Mouse (Mus musculus) intestine, postnatal 0 days (tissue): Measurements from ENCODE around the gene Aif1l. TPM values are rescaled to one million over a fixed set of nuclear protein-coding genes. Genes with fewer than 3 reads are reported as not detected.

Experiments used
- ATAC-seq: fragments of 200-750 bp; cut with Nextera tagmentation; 2 replicates; pipeline ENCODE4 v1.8.0; 2017; ENCODE audit warnings: mild to moderate bottlenecking, moderate TSS enrichment, moderate library complexity
- H3K27ac ChIP-seq: fragments of 300-500 bp; sonication (generic); 2 replicates; pipeline ENCODE4 v1.5.1; 2014; ENCODE audit warnings: mild to moderate bottlenecking, low read depth, low read length, moderate library complexity
- H3K27me3 ChIP-seq: fragments of 300-500 bp; sonication (generic); replicated peaks from 2 replicates; pipeline ENCODE4 v1.6.1; 2014; ENCODE audit warnings: low read length, mixed read lengths; ENCODE audit not compliant: control insufficient read depth, insufficient read depth
- H3K36me3 ChIP-seq: fragments of 300-500 bp; sonication (generic); 2 replicates; pipeline ENCODE4 v1.6.1; 2014; ENCODE audit warnings: mild to moderate bottlenecking, moderate library complexity; ENCODE audit not compliant: control insufficient read depth, insufficient read depth
- H3K4me1 ChIP-seq: fragments of 300-500 bp; sonication (generic); replicated peaks from 2 replicates; pipeline ENCODE4 v1.6.1; 2014; ENCODE audit warnings: antibody characterized with exemption, low read length, mixed read lengths; ENCODE audit not compliant: control insufficient read depth, insufficient read depth
- H3K4me2 ChIP-seq: fragments of 300-500 bp; sonication (generic); replicated peaks from 2 replicates; pipeline ENCODE4 v1.6.1; 2014; ENCODE audit warnings: low read depth, mild to moderate bottlenecking, moderate library complexity
- H3K4me3 ChIP-seq: fragments of 300-500 bp; sonication (generic); 2 replicates; pipeline ENCODE4 v1.5.1; 2014; ENCODE audit warnings: low read depth, low read length
- H3K9ac ChIP-seq: fragments of 300-500 bp; sonication (generic); 2 replicates; pipeline ENCODE4 v1.6.1; 2014; ENCODE audit warnings: mild to moderate bottlenecking, low read depth, low read length
- H3K9me3 ChIP-seq: fragments of 300-500 bp; sonication (generic); 2 replicates; pipeline ENCODE4 v1.6.1; 2016; ENCODE audit warnings: mixed run types; ENCODE audit not compliant: control insufficient read depth
- CTCF ChIP-seq: sonication (generic); IDR thresholded peaks from 2 replicates; pipeline ENCODE4 v1.5.1; 2016; ENCODE audit warnings: low read depth, mild to moderate bottlenecking, control low read depth, antibody characterized with exemption, moderate library complexity
- WGBS: fragments of 180-500 bp; shearing (Covaris S2); extraction: QIAGEN DNeasy Blood & Tissue Kit; methylation state at CpG from one replicate; pipeline ENCODE4 v1.1.7; 2014; 5-methylcytosine and 5-hydroxymethylcytosine counted together
- polyA plus RNA-seq: library from polyadenylated mRNA; unstranded; fragments of >200 nt; fragmentation: Nextera tagmentation; extraction: Ambion mirVana; gene quantifications from 2 replicates; pipeline ENCODE4 v1.2.1, GENCODE M21; 2015

The Aif1l gene
- polyA plus RNA-seq, 1 experiment from 2014 or later: 8.1 TPM

GRCm38 (mm10) chr2:31948392-31948791, 1.5 kb upstream of the Aif1l start:
- Histone ChIP-seq H3K9ac (no peak overlapping the region), H3K4me1 (no peaks in the 10 kb centered on the region), H3K36me3 (no peaks in the 10 kb centered on the region), H3K4me2 (no peak overlapping the region), H3K27ac (no peak overlapping the region), H3K9me3 (no peaks in the 10 kb centered on the region), H3K27me3 (peaks cover 15% of the 10 kb centered on the region; the same call in 1 of the 2 replicates), H3K4me3 (no peak overlapping the region)
- peak; percentile 49 for TF ChIP-seq CTCF
- 53% methylated on average over 6 of the region's 6 CpGs for WGBS
- ATAC-seq: peak; percentile 48

- Histone ChIP-seq H3K9me3 (no peaks in the 10 kb centered on the region), H3K27ac (no peak overlapping the region), H3K27me3 (peaks cover 15% of the 10 kb centered on the region; the same call in 1 of the 2 replicates), H3K4me3 (no peak overlapping the region), H3K9ac (no peak overlapping the region), H3K4me2 (no peak overlapping the region), H3K36me3 (no peaks in the 10 kb centered on the region), H3K4me1 (no peaks in the 10 kb centered on the region)
- no peak for ATAC-seq
- WGBS: 46% methylated on average over 6 of the region's 6 CpGs
- TF ChIP-seq CTCF: no peak
Measured at GRCm38 (mm10) chr2:31948801-31949200, 1.1 kb upstream of the Aif1l start.

- Histone ChIP-seq H3K9me3 (no peaks in the 10 kb centered on the region), H3K36me3 (no peaks in the 10 kb centered on the region), H3K4me3 (peak overlapping the region; percentile 56), H3K27ac (no peak overlapping the region), H3K9ac (0 out of 2 replicates have a peak overlapping the region, but pooled peaks have one; percentile 46), H3K4me1 (no peaks in the 10 kb centered on the region), H3K4me2 (peak overlapping the region; percentile 99), H3K27me3 (peaks cover 15% of the 10 kb centered on the region; the same call in 1 of the 2 replicates)
- no peak for TF ChIP-seq CTCF
- no peak for ATAC-seq
- WGBS: 35% methylated on average over 9 of the region's 9 CpGs
Measured at GRCm38 (mm10) chr2:31950966-31951365, 1.0 kb downstream of the Aif1l start.

- no peaks in the 10 kb centered on the region for H3K9me3 ChIP-seq
- no peak for TF ChIP-seq CTCF
- H3K27ac ChIP-seq: no peak overlapping the region
- H3K36me3 ChIP-seq: no peaks in the 10 kb centered on the region
- 91% methylated on average over 10 of the region's 10 CpGs for WGBS
- no peaks in the 10 kb centered on the region for H3K4me1 ChIP-seq
- H3K4me3 ChIP-seq: no peak overlapping the region
- no peak for ATAC-seq
- peaks cover 15% of the 10 kb centered on the region; the same call in 1 of the 2 replicates for H3K27me3 ChIP-seq
- H3K9ac ChIP-seq: no peak overlapping the region
- no peak overlapping the region for H3K4me2 ChIP-seq
Measured at GRCm38 (mm10) chr2:31952236-31952635, 2.3 kb downstream of the Aif1l start.

GRCm38 (mm10) chr2:31952725-31953124, 2.8 kb downstream of the Aif1l start:
- Histone ChIP-seq H3K4me1 (no peaks in the 10 kb centered on the region), H3K4me2 (no peak overlapping the region), H3K9ac (no peak overlapping the region), H3K27ac (no peak overlapping the region), H3K27me3 (peaks cover 15% of the 10 kb centered on the region; the same call in 1 of the 2 replicates), H3K4me3 (no peak overlapping the region), H3K36me3 (no peaks in the 10 kb centered on the region), H3K9me3 (no peaks in the 10 kb centered on the region)
- WGBS: 87% methylated on average over 3 of the region's 3 CpGs
- no peak for ATAC-seq
- no peak for TF ChIP-seq CTCF

- Histone ChIP-seq H3K9ac (no peak overlapping the region), H3K4me2 (no peak overlapping the region), H3K27me3 (peaks cover 13% of the 10 kb centered on the region; the same call in 1 of the 2 replicates), H3K9me3 (no peaks in the 10 kb centered on the region), H3K27ac (no peak overlapping the region), H3K4me3 (no peak overlapping the region), H3K4me1 (no peaks in the 10 kb centered on the region), H3K36me3 (no peaks in the 10 kb centered on the region)
- 72% methylated on average over 8 of the region's 8 CpGs for WGBS
- no peak for TF ChIP-seq CTCF
- no peak for ATAC-seq
Measured at GRCm38 (mm10) chr2:31953687-31954086, 3.7 kb downstream of the Aif1l start.

GRCm38 (mm10) chr2:31954779-31955181, 4.8 kb downstream of the Aif1l start:
- no peak for TF ChIP-seq CTCF
- Histone ChIP-seq H3K27ac (no peak overlapping the region), H3K27me3 (peaks cover 13% of the 10 kb centered on the region; the same call in 1 of the 2 replicates), H3K4me3 (no peak overlapping the region), H3K9ac (no peak overlapping the region), H3K4me2 (no peak overlapping the region), H3K9me3 (no peaks in the 10 kb centered on the region), H3K36me3 (no peaks in the 10 kb centered on the region), H3K4me1 (no peaks in the 10 kb centered on the region)
- no peak for ATAC-seq
- 85% methylated on average over 9 of the region's 9 CpGs for WGBS
